In genomic region chr7:44864595-44865542, GRCm38 (mm10) we compare ENCODE assay signal across 8 mouse cellular contexts. TPM values are rescaled to one million over a fixed set of nuclear protein-coding genes. Genes with fewer than 3 reads are reported as not detected.
DNase-seq lines count a peak whose midpoint lies in the region; ATAC-seq and TF ChIP-seq lines count a peak whose summit lies in the region.

No protein-coding gene starts in this region.

- peak; percentile 95 for DNase-seq in heart, adult 11 months
- DNase-seq in heart, postnatal 10 days = no peak
- no peak for DNase-seq in neural tube, embryonic 10.5 days (ENCODE audit: extremely low spot score, low spot score)
- DNase-seq in limb, embryonic 10.5 days (ENCODE audit: low spot score) = no peak
- DNase-seq in stomach, postnatal 0 days (ENCODE audit: low spot score) = peak; percentile 41
- DNase-seq in ovary, postnatal 14 days (ENCODE audit: low spot score) = no peak
- DNase-seq in thymus, postnatal 0 days (ENCODE audit: low spot score) = no peak

- intact Hi-C loops in heart, postnatal 10 days (cut with DNase I) = no loop called here

- no peak overlapping the region for H3K27ac ChIP-seq in neural tube, embryonic 12.5 days
- H3K27ac ChIP-seq in limb, embryonic 10.5 days = no peak overlapping the region
- H3K27ac ChIP-seq in stomach, postnatal 0 days (replicated peaks) = peak overlapping the region; percentile 100

- H3K9ac ChIP-seq in neural tube, embryonic 12.5 days = 0 out of 2 replicates have a peak overlapping the region, but pooled peaks have one; percentile 17
- H3K9ac ChIP-seq in stomach, postnatal 0 days (ENCODE audit: low read length) = no peak overlapping the region

- 0 out of 2 replicates have a peak overlapping the region, but pooled peaks have one; percentile 20 for H3K4me2 ChIP-seq in neural tube, embryonic 12.5 days (replicated peaks)
- no peak overlapping the region for H3K4me2 ChIP-seq in stomach, postnatal 0 days (replicated peaks; ENCODE audit: low read depth)

- no peaks in the 10 kb centered on the region for H3K9me3 ChIP-seq in neural tube, embryonic 12.5 days
- no peaks in the 10 kb centered on the region for H3K9me3 ChIP-seq in limb, embryonic 10.5 days (replicated peaks)
- H3K9me3 ChIP-seq in stomach, postnatal 0 days (ENCODE audit: control insufficient read depth, low read length) = no peaks in the 10 kb centered on the region

- H3K36me3 ChIP-seq in neural tube, embryonic 12.5 days = peaks cover 53% of the 10 kb centered on the region
- peaks cover 83% of the 10 kb centered on the region for H3K36me3 ChIP-seq in limb, embryonic 10.5 days
- H3K36me3 ChIP-seq in stomach, postnatal 0 days (ENCODE audit: control insufficient read depth, insufficient read depth, low read length) = peaks cover 27% of the 10 kb centered on the region

- ATAC-seq in neural tube, embryonic 12.5 days (ENCODE audit: low FRiP score, low read depth) = no peak
- no peak for ATAC-seq in stomach, postnatal 0 days (ENCODE audit: low FRiP score, low TSS enrichment)

- peaks cover 38% of the 10 kb centered on the region for H3K4me1 ChIP-seq in neural tube, embryonic 12.5 days
- peaks cover 47% of the 10 kb centered on the region for H3K4me1 ChIP-seq in limb, embryonic 10.5 days
- H3K4me1 ChIP-seq in stomach, postnatal 0 days (replicated peaks; ENCODE audit: control insufficient read depth, insufficient read depth) = peaks cover 23% of the 10 kb centered on the region

- no peak overlapping the region for H3K4me3 ChIP-seq in neural tube, embryonic 12.5 days
- H3K4me3 ChIP-seq in limb, embryonic 10.5 days = peak overlapping the region; percentile 7; the same call in 1 of the 2 replicates
- H3K4me3 ChIP-seq in stomach, postnatal 0 days (ENCODE audit: low read depth, low read length) = no peak overlapping the region

- WGBS in neural tube, embryonic 12.5 days = 90% methylated on average over 24 of the region's 24 CpGs
- WGBS in limb, embryonic 10.5 days = 87% methylated on average over 24 of the region's 24 CpGs
- 74% methylated on average over 24 of the region's 24 CpGs for WGBS in stomach, postnatal 0 days

- TF ChIP-seq CTCF in stomach, postnatal 0 days (IDR thresholded peaks at IDR 0.05; ENCODE audit: low read depth) = 0 out of 2 replicates have a peak, but pooled peaks have one; percentile 2

- no peaks in the 10 kb centered on the region for H3K27me3 ChIP-seq in neural tube, embryonic 12.5 days (replicated peaks)
- no peaks in the 10 kb centered on the region for H3K27me3 ChIP-seq in limb, embryonic 10.5 days (ENCODE audit: low read depth, poor library complexity, severe bottlenecking)
- no peaks in the 10 kb centered on the region for H3K27me3 ChIP-seq in stomach, postnatal 0 days (ENCODE audit: control insufficient read depth, insufficient read depth, low read length)

- TF ChIP-seq EP300 in stomach, postnatal 0 days (optimal IDR thresholded peaks at IDR 0.05) = no peak

RNA-seq across cellular contexts. Expression of gene Ptov1, which starts 4.7 kb away (rescaled TPM):
- total RNA-seq in heart, postnatal 10 days (2021) = 100 to 1,000 TPM; 189 to 196 TPM
- polyA plus RNA-seq in neural tube, embryonic 12.5 days (2016; fragmentation: Nextera tagmentation; extraction: Ambion mirVana) = 630 and 637 TPM in 2 replicates
- 434 and 504 TPM in 2 replicates for polyA plus RNA-seq in limb, embryonic 10.5 days (2016; fragmentation: Nextera tagmentation; extraction: Ambion mirVana)
- 159 and 179 TPM in 2 replicates for polyA plus RNA-seq in stomach, postnatal 0 days (2015; fragmentation: Nextera tagmentation; extraction: Ambion mirVana)
- polyA plus RNA-seq in thymus, postnatal 0 days (2015; fragmentation: Nextera tagmentation; extraction: Ambion mirVana) = 147 and 158 TPM in 2 replicates

RNA-seq across cellular contexts. Expression of gene Pnkp, which starts 7.9 kb away (rescaled TPM):
- 10 to 100 TPM; 18.1 to 21.6 TPM for total RNA-seq in heart, postnatal 10 days (2021)
- polyA plus RNA-seq in neural tube, embryonic 12.5 days (2016; fragmentation: Nextera tagmentation; extraction: Ambion mirVana) = 32.3 and 39.3 TPM in 2 replicates
- 37.5 and 43.1 TPM in 2 replicates for polyA plus RNA-seq in limb, embryonic 10.5 days (2016; fragmentation: Nextera tagmentation; extraction: Ambion mirVana)
- 23.5 and 25.7 TPM in 2 replicates for polyA plus RNA-seq in stomach, postnatal 0 days (2015; fragmentation: Nextera tagmentation; extraction: Ambion mirVana)
- 61.8 and 63.4 TPM in 2 replicates for polyA plus RNA-seq in thymus, postnatal 0 days (2015; fragmentation: Nextera tagmentation; extraction: Ambion mirVana)

RNA-seq across cellular contexts. Expression of gene Tbc1d17, which starts 16.0 kb away (rescaled TPM):
- 10 to 100 TPM; 38.4 to 44.7 TPM for total RNA-seq in heart, postnatal 10 days (2021)
- polyA plus RNA-seq in neural tube, embryonic 12.5 days (2016; fragmentation: Nextera tagmentation; extraction: Ambion mirVana) = 95.4 and 101 TPM in 2 replicates
- 71.4 and 75.2 TPM in 2 replicates for polyA plus RNA-seq in limb, embryonic 10.5 days (2016; fragmentation: Nextera tagmentation; extraction: Ambion mirVana)
- 45.4 and 48.0 TPM in 2 replicates for polyA plus RNA-seq in stomach, postnatal 0 days (2015; fragmentation: Nextera tagmentation; extraction: Ambion mirVana)
- polyA plus RNA-seq in thymus, postnatal 0 days (2015; fragmentation: Nextera tagmentation; extraction: Ambion mirVana) = 56.5 and 60.3 TPM in 2 replicates

RNA-seq across cellular contexts. Expression of gene Akt1s1, which starts 16.1 kb away (rescaled TPM):
- 10 to 100 TPM; 76.8 to 78.4 TPM for total RNA-seq in heart, postnatal 10 days (2021)
- 108 and 116 TPM in 2 replicates for polyA plus RNA-seq in neural tube, embryonic 12.5 days (2016; fragmentation: Nextera tagmentation; extraction: Ambion mirVana)
- 96.4 and 99.6 TPM in 2 replicates for polyA plus RNA-seq in limb, embryonic 10.5 days (2016; fragmentation: Nextera tagmentation; extraction: Ambion mirVana)
- polyA plus RNA-seq in stomach, postnatal 0 days (2015; fragmentation: Nextera tagmentation; extraction: Ambion mirVana) = 70.8 and 75.2 TPM in 2 replicates
- polyA plus RNA-seq in thymus, postnatal 0 days (2015; fragmentation: Nextera tagmentation; extraction: Ambion mirVana) = 47.3 and 49.2 TPM in 2 replicates

RNA-seq across cellular contexts. Expression of gene Med25, which starts 27.6 kb away (rescaled TPM):
- 10 to 100 TPM; 67.7 to 77.1 TPM for total RNA-seq in heart, postnatal 10 days (2021)
- 156 and 158 TPM in 2 replicates for polyA plus RNA-seq in neural tube, embryonic 12.5 days (2016; fragmentation: Nextera tagmentation; extraction: Ambion mirVana)
- polyA plus RNA-seq in limb, embryonic 10.5 days (2016; fragmentation: Nextera tagmentation; extraction: Ambion mirVana) = 140 and 145 TPM in 2 replicates
- 64.4 and 75.3 TPM in 2 replicates for polyA plus RNA-seq in stomach, postnatal 0 days (2015; fragmentation: Nextera tagmentation; extraction: Ambion mirVana)
- polyA plus RNA-seq in thymus, postnatal 0 days (2015; fragmentation: Nextera tagmentation; extraction: Ambion mirVana) = 59.0 and 60.0 TPM in 2 replicates

Comparison
In these comparisons a context has a peak if more than half of its experiments do, and no peak if none do; other contexts are left out.
1. DNase-seq: peak in heart, adult 11 months (single experiment) and stomach, postnatal 0 days (single experiment); none in heart, postnatal 10 days (0 of 2), neural tube, embryonic 10.5 days (single experiment), limb, embryonic 10.5 days (single experiment), ovary, postnatal 14 days (single experiment) and thymus, postnatal 0 days (single experiment).